Mouse (Mus musculus) hindbrain, embryonic 11.5 days (tissue): ENCODE data around the gene Crhbp. TPM values are rescaled to one million over a fixed set of nuclear protein-coding genes. Genes with fewer than 3 reads are reported as not detected.

ENCODE experiments used
- ATAC-seq: fragments of 200-750 bp; cut with Nextera tagmentation; 2 replicates; pipeline ENCODE4 v1.8.0; 2017; ENCODE audit warnings: mild to moderate bottlenecking, moderate TSS enrichment, moderate library complexity; ENCODE audit not compliant: low FRiP score
- DNase-seq: peaks from one replicate; pipeline ENCODE4 v3.0.0-alpha.2; 2015; ENCODE audit warnings: low spot score
- H3K27ac ChIP-seq: fragments of 300-500 bp; sonication (generic); 2 replicates; pipeline ENCODE4 v1.5.1; 2014; ENCODE audit warnings: mild to moderate bottlenecking, low read depth, low read length
- H3K27me3 ChIP-seq: fragments of 300-500 bp; sonication (generic); 2 replicates; pipeline ENCODE4 v1.6.1; 2014; ENCODE audit warnings: mild to moderate bottlenecking, low read length, moderate library complexity, mixed read lengths; ENCODE audit not compliant: control insufficient read depth, insufficient read depth
- H3K36me3 ChIP-seq: fragments of 300-500 bp; sonication (generic); 2 replicates; pipeline ENCODE4 v1.6.1; 2014; ENCODE audit warnings: mild to moderate bottlenecking, low read length, moderate library complexity, mixed read lengths; ENCODE audit not compliant: control insufficient read depth, insufficient read depth
- H3K4me1 ChIP-seq: fragments of 300-500 bp; sonication (generic); replicated peaks from 2 replicates; pipeline ENCODE4 v1.6.1; 2014; ENCODE audit warnings: low read length, mixed read lengths; ENCODE audit not compliant: control insufficient read depth, insufficient read depth
- H3K4me2 ChIP-seq: fragments of 300-500 bp; sonication (generic); replicated peaks from 2 replicates; pipeline ENCODE4 v1.6.1; 2014; ENCODE audit warnings: mild to moderate bottlenecking, low read depth, low read length
- H3K4me3 ChIP-seq: fragments of 300-500 bp; sonication (generic); 2 replicates; pipeline ENCODE4 v1.5.1; 2014; ENCODE audit warnings: low read depth, low read length
- H3K9ac ChIP-seq: fragments of 300-500 bp; sonication (generic); 2 replicates; pipeline ENCODE4 v1.6.1; 2014; ENCODE audit warnings: low read depth, low read length
- H3K9me3 ChIP-seq: fragments of 300-500 bp; sonication (generic); 2 replicates; pipeline ENCODE4 v1.6.1; 2016; ENCODE audit warnings: low read length; ENCODE audit not compliant: control insufficient read depth
- WGBS: fragments of 180-500 bp; shearing (Covaris S2); extraction: QIAGEN DNeasy Blood & Tissue Kit; methylation state at CpG from one replicate; pipeline ENCODE4 v1.1.7; 2014; 5-methylcytosine and 5-hydroxymethylcytosine counted together
- polyA plus RNA-seq: library from polyadenylated mRNA; unstranded; fragments of >200 nt; fragmentation: Nextera tagmentation; extraction: Ambion mirVana; gene quantifications from 2 replicates; pipeline ENCODE4 v1.2.1, GENCODE M21; 2014

Gene Crhbp
- polyA plus RNA-seq, 1 experiment from 2014 or later: 2.9 TPM

DNA sequence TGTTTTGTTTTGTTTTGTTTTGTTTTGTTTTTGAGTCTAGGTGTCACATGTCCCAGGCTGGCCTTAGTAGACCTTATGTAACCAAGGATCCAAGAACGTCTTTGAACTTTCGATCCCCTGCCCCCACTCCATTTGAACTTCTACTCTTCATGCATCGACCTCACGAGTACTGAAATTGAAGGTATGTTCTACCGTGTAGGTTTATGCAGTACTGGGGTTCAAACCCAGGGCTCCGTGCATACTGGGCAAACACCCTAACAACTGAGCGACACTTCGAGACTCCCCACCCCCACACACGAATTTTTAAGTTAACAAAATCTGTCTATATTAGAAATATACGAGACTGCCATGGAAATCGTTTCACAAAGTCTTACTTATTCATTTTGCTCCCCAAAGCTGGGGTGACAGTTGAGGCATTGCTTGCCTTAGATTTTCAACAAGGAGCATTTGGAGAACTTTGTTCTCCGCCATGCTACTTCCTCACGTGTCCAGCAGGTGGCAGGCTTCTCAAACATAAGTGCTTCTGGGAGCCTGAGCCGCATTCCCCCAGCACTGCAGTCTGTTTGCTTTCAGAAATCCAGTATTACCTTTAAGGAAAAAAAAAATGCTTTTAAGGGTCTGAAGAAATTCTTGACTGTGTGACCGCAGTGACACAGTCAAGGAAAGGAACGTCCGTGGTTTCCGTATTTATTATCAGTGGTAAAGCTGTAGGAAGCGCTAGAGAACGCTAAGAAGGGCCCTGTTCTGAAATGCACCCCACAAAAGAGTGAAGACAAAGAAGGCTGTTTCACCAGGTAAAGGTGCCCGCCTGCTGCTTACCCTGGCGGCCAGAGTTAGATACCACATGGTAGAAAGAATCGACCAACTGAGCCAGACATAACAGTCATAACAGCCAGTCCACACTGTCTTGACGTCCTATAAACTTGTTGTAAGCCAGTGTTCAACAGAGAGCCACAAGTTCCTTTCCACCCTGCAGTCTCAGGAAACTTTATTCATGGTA lies 54.6 kb downstream of the Crhbp start:
- Histone ChIP-seq H3K4me2 (no peak overlapping the region), H3K4me1 (no peaks in the 10 kb centered on the region)
- ATAC-seq: no peak

GRCm38 (mm10) chr13:95388226-95388625 lies 56.5 kb downstream of the Crhbp start:
- no peak overlapping the region for H3K4me3 ChIP-seq
- no peak for DNase-seq
- H3K27ac ChIP-seq: no peak overlapping the region
- no peaks in the 10 kb centered on the region for H3K27me3 ChIP-seq
- H3K4me1 ChIP-seq: no peaks in the 10 kb centered on the region
- 82% methylated on average over 5 of the region's 5 CpGs for WGBS
- H3K4me2 ChIP-seq: no peak overlapping the region
- no peaks in the 10 kb centered on the region for H3K9me3 ChIP-seq
- ATAC-seq: no peak
- no peaks in the 10 kb centered on the region for H3K36me3 ChIP-seq
- H3K9ac ChIP-seq: no peak overlapping the region

More for the DNA sequence above, 54.6 kb downstream of the Crhbp start:
- peak; percentile 85 for DNase-seq
- 38% methylated on average over 24 of the region's 24 CpGs for WGBS
- no peak overlapping the region for H3K9ac ChIP-seq
- no peaks in the 10 kb centered on the region for H3K27me3 ChIP-seq
- no peaks in the 10 kb centered on the region for H3K36me3 ChIP-seq
- H3K4me3 ChIP-seq: no peak overlapping the region
- H3K27ac ChIP-seq: no peak overlapping the region
- H3K9me3 ChIP-seq: no peaks in the 10 kb centered on the region

DNA sequence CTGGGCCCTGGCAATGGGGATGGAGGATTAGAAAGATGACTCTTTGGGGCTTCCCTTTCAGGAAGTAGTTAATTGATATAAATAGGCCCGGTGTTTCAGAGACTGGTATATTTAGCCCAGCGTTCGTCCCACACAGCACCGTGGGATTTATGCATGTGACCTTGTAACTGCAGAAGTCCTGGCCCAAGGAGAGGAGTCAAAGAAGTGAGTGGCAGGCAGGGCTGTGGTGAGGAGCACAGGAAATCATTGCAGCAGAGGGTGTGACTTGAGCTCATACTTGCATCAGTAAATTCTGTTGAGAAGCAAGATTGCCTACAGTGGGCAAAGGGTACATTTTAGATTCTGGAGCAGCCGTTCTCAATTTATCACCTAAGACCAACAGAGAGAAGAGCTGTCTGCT lies 62.3 kb downstream of the Crhbp start:
- H3K4me2 ChIP-seq: no peak overlapping the region
- no peak overlapping the region for H3K27ac ChIP-seq
- H3K9me3 ChIP-seq: no peaks in the 10 kb centered on the region
- H3K4me1 ChIP-seq: no peaks in the 10 kb centered on the region
- ATAC-seq: no peak
- no peak for DNase-seq
- no peaks in the 10 kb centered on the region for H3K27me3 ChIP-seq
- no peaks in the 10 kb centered on the region for H3K36me3 ChIP-seq
- WGBS: 86% methylated on average over 5 of the region's 5 CpGs
- no peak overlapping the region for H3K4me3 ChIP-seq
- H3K9ac ChIP-seq: no peak overlapping the region

Other genes with a start within 250 kb of the Crhbp start
- gene Pde8b, start 194.6 kb downstream of the Crhbp start, polyA plus RNA-seq: 3.1 and 3.3 TPM in 2 replicates
- 50.8 and 53.8 TPM in 2 replicates for gene Zbed3, start 121.3 kb downstream of the Crhbp start, polyA plus RNA-seq
- 47.7 and 54.4 TPM in 2 replicates for gene Aggf1, start 69.6 kb downstream of the Crhbp start, polyA plus RNA-seq
- not detected in 2 replicates for gene S100z, start 33.8 kb upstream of the Crhbp start, polyA plus RNA-seq
- 0.13 and 0.17 TPM in 2 replicates for gene F2rl1, start 80.3 kb upstream of the Crhbp start, polyA plus RNA-seq
- 123 and 132 TPM in 2 replicates for gene F2r, start 173.6 kb upstream of the Crhbp start, polyA plus RNA-seq